Mouse (Mus musculus): ENCODE data around the gene Ppp6r3. TPM values are rescaled to one million over a fixed set of nuclear protein-coding genes. Genes with fewer than 3 reads are reported as not detected.

The Ppp6r3 gene
- total RNA-seq, 2 experiments from 2014 or later = 50.0 to 55.7 TPM

Other genes with a start within 250 kb of the Ppp6r3 start
- 1 to 10 TPM in 1 of 2 experiments, under 1 TPM in 1; 0.39 to 1.3 TPM for gene Tesmin, start 186.9 kb downstream of the Ppp6r3 start, total RNA-seq (2021)
- gene Gal, start 161.2 kb downstream of the Ppp6r3 start, total RNA-seq (2021) = under 1 TPM; 0.35 to 0.41 TPM
- gene Lrp5, start 110.8 kb upstream of the Ppp6r3 start, total RNA-seq (2021) = 10 to 100 TPM; 21.9 to 22.9 TPM
- 10 to 100 TPM; 10.6 to 11.1 TPM for gene 1810055G02Rik, start 132.5 kb upstream of the Ppp6r3 start, total RNA-seq (2021)
- 10 to 100 TPM; 20.8 to 22.5 TPM for gene Kmt5b, start 191.7 kb upstream of the Ppp6r3 start, total RNA-seq (2021)

Measured in gastrocnemius, postnatal 36 days (tissue).